Mouse (Mus musculus) left cerebral cortex, postnatal 25 days (tissue): ENCODE measurements around the gene Bmp5. TPM values are rescaled to one million over a fixed set of nuclear protein-coding genes. Genes with fewer than 3 reads are reported as not detected.

ENCODE experiments used
- DNase-seq, 2 experiments: peaks; one replicate each; pipeline ENCODE4 v3.0.0; 2022; ENCODE audit warnings: low spot score in 2 of 2, mixed read lengths in 1 of 2
- intact Hi-C: fragments of 180-260 bp; cut with DNase I; formaldehyde crosslinking; loops from one replicate; pipeline ENCODE4 v1.15.1; 2025
- total RNA-seq, 2 experiments: library from RNA; stranded (reverse); gene quantifications; 2 replicates each; pipeline ENCODE4 v1.2.3; 2021

Bmp5 gene
- total RNA-seq, 2 experiments from 2014 or later = 1.3 TPM

- intact Hi-C loops = loop anchor here (10.0 kb wide), 1 partner anchor 1872 kb away; no protein-coding TSS in a partner anchor
Measured at GRCm38 (mm10) chr9:75833189-75833732, 58.1 kb downstream of the Bmp5 start.

GRCm38 (mm10) chr9:75839450-75839849 lies 64.3 kb downstream of the Bmp5 start:
- intact Hi-C loops = loop anchor here (10.0 kb wide), 1 partner anchor 1865 kb away; no protein-coding TSS in a partner anchor
- DNase-seq = no peak

More at GRCm38 (mm10) chr9:75833189-75833732, 58.1 kb downstream of the Bmp5 start:
- DNase-seq = no peak

- intact Hi-C loops = no loop called here
Measured at GRCm38 (mm10) chr9:75840841-75841240, 65.7 kb downstream of the Bmp5 start.

GRCm38 (mm10) chr9:75846010-75846409 lies 70.8 kb downstream of the Bmp5 start:
- DNase-seq = no peak
- intact Hi-C loops = no loop called here

More at GRCm38 (mm10) chr9:75840841-75841240, 65.7 kb downstream of the Bmp5 start:
- no peak for DNase-seq

- intact Hi-C loops = no loop called here
Measured at GRCm38 (mm10) chr9:75850670-75851228, 75.6 kb downstream of the Bmp5 start.

GRCm38 (mm10) chr9:75858161-75858560 lies 83.0 kb downstream of the Bmp5 start:
- intact Hi-C loops = no loop called here
- no peak for DNase-seq

More at GRCm38 (mm10) chr9:75850670-75851228, 75.6 kb downstream of the Bmp5 start:
- no peak for DNase-seq

- no peak for DNase-seq
- intact Hi-C loops = no loop called here
Measured at GRCm38 (mm10) chr9:75858939-75859338, 83.8 kb downstream of the Bmp5 start.

GRCm38 (mm10) chr9:75870332-75871177 lies 95.4 kb downstream of the Bmp5 start:
- intact Hi-C loops = no loop called here
- DNase-seq = no peak

GRCm38 (mm10) chr9:75876333-75876732 lies 101.2 kb downstream of the Bmp5 start:
- intact Hi-C loops = no loop called here
- no peak for DNase-seq

GRCm38 (mm10) chr9:75883481-75884190 lies 108.5 kb downstream of the Bmp5 start:
- DNase-seq = no peak
- intact Hi-C loops = no loop called here

- intact Hi-C loops = no loop called here
- no peak for DNase-seq
Measured at GRCm38 (mm10) chr9:75886801-75887544, 111.8 kb downstream of the Bmp5 start.

GRCm38 (mm10) chr9:75896918-75897317 lies 121.8 kb downstream of the Bmp5 start:
- intact Hi-C loops = no loop called here
- no peak for DNase-seq

- intact Hi-C loops = no loop called here
- no peak for DNase-seq
Measured at GRCm38 (mm10) chr9:75898022-75898421, 122.9 kb downstream of the Bmp5 start.

GRCm38 (mm10) chr9:75901219-75901618 lies 126.1 kb downstream of the Bmp5 start:
- intact Hi-C loops = loop anchor here (10.0 kb wide), 1 partner anchor 574 kb away; no protein-coding TSS in a partner anchor
- peak in 1 of 2 experiments; percentile 11 for DNase-seq

- DNase-seq = no peak
- intact Hi-C loops = loop anchor here (2.0 to 10.0 kb wide), 2 partner anchors 17 to 569 kb away; no protein-coding TSS in a partner anchor
Measured at GRCm38 (mm10) chr9:75905497-75905896, 130.3 kb downstream of the Bmp5 start.

- no peak for DNase-seq
- intact Hi-C loops = no loop called here
Measured at GRCm38 (mm10) chr9:75910112-75910799, 135.1 kb downstream of the Bmp5 start.

- intact Hi-C loops = no loop called here
- DNase-seq = no peak
Measured at GRCm38 (mm10) chr9:75911542-75911941, 136.4 kb downstream of the Bmp5 start.

GRCm38 (mm10) chr9:75916027-75916426 lies 140.9 kb downstream of the Bmp5 start:
- intact Hi-C loops = no loop called here
- no peak for DNase-seq
